Mouse (Mus musculus) lung, postnatal 0 days (tissue): ENCODE measurements at regions not wholly inside any gene's neighbourhood (a gene's known extent, or its start where the extent isn't known, plus 50 kb on each side); places are given as distances from the start of the nearest gene placed in this dataset.
A peak's percentile ranks its signal among the peaks of the same experiment; 100 is the strongest.

Experiments used
- ATAC-seq: fragments of 200-750 bp; cut with Nextera tagmentation; 2 replicates; pipeline ENCODE4 v1.8.0; 2017; ENCODE audit warnings: moderate library complexity
- DNase-seq: peaks from one replicate; pipeline ENCODE4 v3.0.0-alpha.2; 2016; ENCODE audit warnings: low spot score
- H3K27ac ChIP-seq: fragments of 300-500 bp; sonication (generic); 2 replicates; pipeline ENCODE4 v1.5.1; 2014; ENCODE audit warnings: antibody characterized with exemption, mild to moderate bottlenecking, low read length, mixed read lengths
- H3K27me3 ChIP-seq: fragments of 300-500 bp; sonication (generic); replicated peaks from 2 replicates; pipeline ENCODE4 v1.6.1; 2014; ENCODE audit warnings: low read length, mixed read lengths; ENCODE audit not compliant: insufficient read depth
- H3K36me3 ChIP-seq: fragments of 300-500 bp; sonication (generic); 2 replicates; pipeline ENCODE4 v1.6.1; 2014; ENCODE audit warnings: low read length, mixed read lengths; ENCODE audit not compliant: insufficient read depth
- H3K4me1 ChIP-seq: fragments of 300-500 bp; sonication (generic); 2 replicates; pipeline ENCODE4 v1.6.1; 2014; ENCODE audit warnings: antibody characterized with exemption, low read depth, low read length, mixed read lengths; ENCODE audit not compliant: insufficient read depth
- H3K4me2 ChIP-seq: fragments of 300-500 bp; sonication (generic); replicated peaks from 2 replicates; pipeline ENCODE4 v1.6.1; 2014; ENCODE audit warnings: low read depth, mild to moderate bottlenecking, low read length, moderate library complexity, mixed read lengths
- H3K4me3 ChIP-seq: fragments of 300-500 bp; sonication (generic); 2 replicates; pipeline ENCODE4 v1.5.1; 2014; ENCODE audit warnings: low read depth, low read length
- H3K9ac ChIP-seq: fragments of 300-500 bp; sonication (generic); replicated peaks from 2 replicates; pipeline ENCODE4 v1.6.1; 2014; ENCODE audit warnings: low read depth, mild to moderate bottlenecking
- H3K9me3 ChIP-seq: fragments of 300-500 bp; sonication (generic); 2 replicates; pipeline ENCODE4 v1.6.1; 2016; ENCODE audit warnings: low read length, mixed read lengths
- CTCF ChIP-seq: IDR thresholded peaks from 2 replicates; pipeline ENCODE4 v1.5.1; 2016; ENCODE audit warnings: antibody characterized with exemption, mild to moderate bottlenecking
- EP300 ChIP-seq: IDR thresholded peaks from 2 replicates; pipeline ENCODE4 v1.6.1; 2016; ENCODE audit warnings: antibody characterized with exemption, mild to moderate bottlenecking, control low read depth
- WGBS: fragments of 180-500 bp; shearing (Covaris S2); extraction: QIAGEN DNeasy Blood & Tissue Kit; methylation state at CpG from one replicate; pipeline ENCODE4 v1.1.7; 2014; 5-methylcytosine and 5-hydroxymethylcytosine counted together

DNA sequence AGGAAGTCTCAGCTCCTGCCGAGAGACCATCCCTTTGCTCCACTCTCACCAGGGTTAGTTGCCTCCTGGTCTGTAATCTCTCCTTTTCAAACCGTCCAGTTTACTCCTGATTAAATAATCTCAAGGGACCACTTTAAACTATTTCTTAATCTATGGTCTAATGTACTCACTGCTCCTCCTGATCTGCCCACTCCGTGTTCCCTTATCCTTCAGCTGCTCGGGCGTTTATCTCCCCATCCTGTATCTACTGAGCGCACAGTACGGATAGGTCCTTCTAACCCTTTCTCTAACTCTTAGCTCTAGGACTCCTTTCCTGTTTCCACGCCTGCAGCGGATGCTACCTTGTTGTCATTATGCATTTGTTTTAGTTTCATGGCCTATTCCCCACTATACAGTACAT, 67.1 kb upstream of the Picalm start:
- TF ChIP-seq CTCF (no peak), EP300 (no peak)
- peaks cover 15% of the 10 kb centered on the region; the same call in 1 of the 2 replicates for H3K4me1 ChIP-seq
- 69% methylated on average over 9 of the region's 9 CpGs for WGBS
- H3K4me2 ChIP-seq: no peak overlapping the region
- H3K27me3 ChIP-seq: no peaks in the 10 kb centered on the region
- H3K9me3 ChIP-seq: no peaks in the 10 kb centered on the region
- 0 out of 2 replicates have a peak overlapping the region, but pooled peaks have one; percentile 32 for H3K27ac ChIP-seq
- ATAC-seq (no peak), DNase-seq (no peak)
- no peak overlapping the region for H3K9ac ChIP-seq
- H3K4me3 ChIP-seq: no peak overlapping the region
- no peaks in the 10 kb centered on the region for H3K36me3 ChIP-seq

GRCm38 (mm10) chr7:90064198-90064597, 65.8 kb upstream of the Picalm start:
- Histone ChIP-seq H3K27me3 (no peaks in the 10 kb centered on the region), H3K9ac (no peak overlapping the region), H3K9me3 (no peaks in the 10 kb centered on the region), H3K4me1 (peaks cover 15% of the 10 kb centered on the region; the same call in 1 of the 2 replicates), H3K4me2 (no peak overlapping the region), H3K4me3 (no peak overlapping the region), H3K36me3 (no peaks in the 10 kb centered on the region), H3K27ac (no peak overlapping the region)
- ATAC-seq (no peak), DNase-seq (no peak)
- TF ChIP-seq EP300: no peak
- TF ChIP-seq CTCF: no peak
- 97% methylated on average over 1 of the region's 1 CpGs for WGBS

- TF ChIP-seq CTCF (no peak), EP300 (no peak)
- Histone ChIP-seq H3K4me3 (no peak overlapping the region), H3K4me1 (peaks cover 7% of the 10 kb centered on the region; the same call in 1 of the 2 replicates), H3K36me3 (no peaks in the 10 kb centered on the region), H3K27me3 (no peaks in the 10 kb centered on the region), H3K27ac (no peak overlapping the region), H3K9ac (no peak overlapping the region), H3K4me2 (no peak overlapping the region), H3K9me3 (no peaks in the 10 kb centered on the region)
- DNase-seq (no peak), ATAC-seq (no peak)
- whole genome bisulfite sequencing: 73% methylated on average over 9 of the region's 9 CpGs
These were observed 64.6 kb upstream of the Picalm start for GRCm38 (mm10) chr7:90065269-90065955.

DNA sequence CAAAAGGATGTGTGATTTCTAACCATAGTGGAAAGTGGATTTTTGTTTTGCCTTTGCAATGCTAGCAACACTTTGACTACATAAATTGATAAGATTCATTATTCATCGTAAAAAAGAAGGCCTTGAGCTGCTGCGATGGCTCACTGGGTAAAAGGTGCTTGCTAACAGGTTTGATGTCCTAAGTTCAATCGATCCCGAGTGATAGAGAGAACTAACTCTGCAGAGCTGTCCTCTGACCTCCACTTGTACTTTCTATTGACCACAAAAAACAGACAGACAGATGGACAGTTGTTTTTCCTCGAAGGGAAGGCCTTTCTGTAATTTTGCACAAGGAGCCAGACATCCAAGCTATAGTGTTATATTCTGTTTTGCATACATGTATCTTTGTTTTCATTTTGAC, 63.7 kb upstream of the Picalm start:
- H3K27ac ChIP-seq: no peak overlapping the region
- DNase-seq (no peak), ATAC-seq (no peak)
- no peaks in the 10 kb centered on the region for H3K27me3 ChIP-seq
- H3K9me3 ChIP-seq: no peaks in the 10 kb centered on the region
- TF ChIP-seq EP300 (no peak), CTCF (no peak)
- H3K4me2 ChIP-seq: no peak overlapping the region
- no peak overlapping the region for H3K9ac ChIP-seq
- H3K36me3 ChIP-seq: no peaks in the 10 kb centered on the region
- no peaks in the 10 kb centered on the region for H3K4me1 ChIP-seq
- WGBS: 79% methylated on average over 5 of the region's 5 CpGs
- no peak overlapping the region for H3K4me3 ChIP-seq

- DNase-seq: peak; percentile 55
- H3K27me3 ChIP-seq: no peaks in the 10 kb centered on the region
- no peak overlapping the region for H3K27ac ChIP-seq
- peak; percentile 65 for ATAC-seq
- WGBS: 80% methylated on average over 3 of the region's 3 CpGs
- H3K4me3 ChIP-seq: no peak overlapping the region
- TF ChIP-seq CTCF (no peak), EP300 (peak; percentile 56; the same call in 1 of the 2 replicates)
- no peak overlapping the region for H3K9ac ChIP-seq
- no peaks in the 10 kb centered on the region for H3K9me3 ChIP-seq
- H3K4me2 ChIP-seq: no peak overlapping the region
- H3K4me1 ChIP-seq: no peaks in the 10 kb centered on the region
- H3K36me3 ChIP-seq: no peaks in the 10 kb centered on the region
These were observed 61.9 kb upstream of the Picalm start for GRCm38 (mm10) chr7:90067961-90068665.

DNA sequence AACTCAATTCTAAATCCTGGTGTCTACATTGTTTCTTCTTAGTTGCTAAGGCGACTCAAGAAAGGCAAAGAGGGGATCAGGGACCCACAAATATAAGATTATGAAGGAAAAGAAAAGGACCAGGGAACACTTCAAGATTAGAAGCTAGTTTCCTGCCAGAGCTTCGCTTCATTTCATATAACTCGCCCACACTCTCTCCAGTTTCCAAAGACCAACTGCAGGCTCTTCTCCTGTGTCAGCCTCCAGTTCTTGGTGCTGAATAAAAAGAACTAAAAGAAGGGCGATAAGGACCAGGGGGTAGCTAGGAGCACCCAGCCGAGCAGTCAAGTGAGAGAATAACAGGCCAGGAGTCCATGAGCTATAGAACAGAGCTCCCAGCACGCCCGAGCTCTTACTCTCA, 59.7 kb upstream of the Picalm start:
- Histone ChIP-seq H3K4me1 (no peaks in the 10 kb centered on the region), H3K9me3 (no peaks in the 10 kb centered on the region), H3K9ac (no peak overlapping the region), H3K4me2 (no peak overlapping the region), H3K36me3 (no peaks in the 10 kb centered on the region), H3K27ac (no peak overlapping the region), H3K27me3 (no peaks in the 10 kb centered on the region), H3K4me3 (no peak overlapping the region)
- WGBS: 78% methylated on average over 7 of the region's 7 CpGs
- TF ChIP-seq CTCF (no peak), EP300 (no peak)
- DNase-seq: no peak
- no peak for ATAC-seq
